Mouse (Mus musculus) WW6 (cell line): ENCODE measurements around the gene Golgb1.

ENCODE experiments used
- DNase-seq: peaks from one replicate; pipeline ENCODE4 v3.0.0-alpha.2; 2013; ENCODE audit warnings: low read depth, low spot score

The Golgb1 gene

GRCm38 (mm10) chr16:36943591-36943990 lies 68.7 kb downstream of the Golgb1 start:
- DNase-seq, result no peak

GRCm38 (mm10) chr16:36944895-36945424 lies 70.0 kb downstream of the Golgb1 start:
- no peak for DNase-seq

GRCm38 (mm10) chr16:36946459-36947159 lies 71.7 kb downstream of the Golgb1 start:
- DNase-seq, result no peak

GRCm38 (mm10) chr16:36947646-36948197 lies 72.8 kb downstream of the Golgb1 start:
- DNase-seq, result no peak

- DNase-seq, result no peak
Measured at GRCm38 (mm10) chr16:36949614-36950336, 74.8 kb downstream of the Golgb1 start.

GRCm38 (mm10) chr16:36951029-36951428 lies 76.1 kb downstream of the Golgb1 start:
- DNase-seq, result no peak

- DNase-seq, result no peak
Measured at GRCm38 (mm10) chr16:36955106-36955505, 80.2 kb downstream of the Golgb1 start.

GRCm38 (mm10) chr16:36963415-36963814 lies 88.5 kb downstream of the Golgb1 start:
- no peak for DNase-seq

GRCm38 (mm10) chr16:36979127-36979526 lies 104.2 kb downstream of the Golgb1 start:
- no peak for DNase-seq
